In genomic region chr8:71679550-71680168, GRCm38 (mm10) we compare ENCODE assay signal across 8 mouse cellular contexts. TPM values are rescaled to one million over a fixed set of nuclear protein-coding genes. Genes with fewer than 3 reads are reported as not detected.
A peak's percentile ranks its signal among the peaks of the same experiment; 100 is the strongest.
DNase-seq lines count a peak whose midpoint lies in the region; ATAC-seq and TF ChIP-seq lines count a peak whose summit lies in the region.

No protein-coding gene starts in this region.

- TF ChIP-seq CTCF in heart, postnatal 0 days (IDR thresholded peaks at IDR 0.05; ENCODE audit: low read depth) = no peak

- peak; percentile 19; the same call in 1 of the 2 replicates for ATAC-seq in heart, postnatal 0 days (ENCODE audit: insufficient read depth, low read depth)
- no peak for ATAC-seq in liver, embryonic 16.5 days (ENCODE audit: low read depth)
- ATAC-seq in erythroid progenitor cell, adult 5-6 weeks (replicated peaks; ENCODE audit: low FRiP score, poor library complexity, severe bottlenecking) = no peak

- DNase-seq in adrenal gland, postnatal 36 days = peak; percentile 56 to 57
- no peak for DNase-seq in adrenal gland, adult 18-20 months (ENCODE audit: low spot score in 2 of 2)
- DNase-seq in cerebellum, adult 9-10 months = peak; percentile 61
- no peak for DNase-seq in heart, postnatal 0 days (ENCODE audit: low spot score)
- no peak for DNase-seq in thymus, postnatal 0 days (ENCODE audit: low spot score)
- DNase-seq in frontal cortex, postnatal 14 days (ENCODE audit: low spot score in 2 of 2) = no peak

- H3K4me1 ChIP-seq in heart, postnatal 0 days (ENCODE audit: control insufficient read depth, insufficient read depth) = peaks cover 11% of the 10 kb centered on the region; the same call in 1 of the 2 replicates
- peaks cover 14% of the 10 kb centered on the region for H3K4me1 ChIP-seq in liver, embryonic 16.5 days (ENCODE audit: control insufficient read depth, low read depth, low read length)

- TF ChIP-seq EP300 in heart, postnatal 0 days (IDR thresholded peaks at IDR 0.05; ENCODE audit: low read depth) = no peak

- no peaks in the 10 kb centered on the region for H3K9me3 ChIP-seq in heart, postnatal 0 days (replicated peaks; ENCODE audit: control insufficient read depth, low read length)
- no peaks in the 10 kb centered on the region for H3K9me3 ChIP-seq in liver, embryonic 16.5 days (replicated peaks; ENCODE audit: control insufficient read depth, low read length)

- peaks cover 52% of the 10 kb centered on the region for H3K27me3 ChIP-seq in heart, postnatal 0 days (ENCODE audit: control insufficient read depth, insufficient read depth, low read length)
- peaks cover 17% of the 10 kb centered on the region for H3K27me3 ChIP-seq in liver, embryonic 16.5 days (ENCODE audit: control insufficient read depth, insufficient read depth, low read depth, low read length)

- H3K4me3 ChIP-seq in heart, postnatal 0 days (ENCODE audit: low read depth, low read length) = peak overlapping the region; percentile 37
- peak overlapping the region; percentile 23 for H3K4me3 ChIP-seq in liver, embryonic 16.5 days (ENCODE audit: low read depth, low read length)

- H3K9ac ChIP-seq in heart, postnatal 0 days (replicated peaks; ENCODE audit: low read depth, low read length) = 0 out of 2 replicates have a peak overlapping the region, but pooled peaks have one; percentile 3
- H3K9ac ChIP-seq in liver, embryonic 16.5 days (ENCODE audit: low read depth, low read length) = no peak overlapping the region

- WGBS in heart, postnatal 0 days = 15% methylated on average over 39 of the region's 46 CpGs
- 60% methylated on average over 46 of the region's 46 CpGs for WGBS in liver, embryonic 16.5 days (ENCODE audit: insufficient replicate concordance)

- peak overlapping the region; percentile 68 for H3K4me2 ChIP-seq in heart, postnatal 0 days (ENCODE audit: low read depth, low read length)
- peak overlapping the region; percentile 38 for H3K4me2 ChIP-seq in liver, embryonic 16.5 days (ENCODE audit: low read depth, low read length)

- H3K36me3 ChIP-seq in heart, postnatal 0 days (replicated peaks; ENCODE audit: control insufficient read depth, insufficient read depth, low read length) = no peaks in the 10 kb centered on the region
- H3K36me3 ChIP-seq in liver, embryonic 16.5 days (ENCODE audit: control insufficient read depth, insufficient read depth) = no peaks in the 10 kb centered on the region

- H3K27ac ChIP-seq in heart, postnatal 0 days (ENCODE audit: low read depth) = no peak overlapping the region
- no peak overlapping the region for H3K27ac ChIP-seq in liver, embryonic 16.5 days (ENCODE audit: low read length)

RNA-seq across cellular contexts. Expression of gene Jak3, which starts 3.6 kb away (rescaled TPM):
- total RNA-seq in adrenal gland, postnatal 36 days (2021) = 10 to 100 TPM; 11.3 to 13.0 TPM
- total RNA-seq in adrenal gland, adult 18-20 months (2021) = 10 to 100 TPM; 11.6 to 17.3 TPM
- 14.6 and 16.9 TPM in 2 replicates for total RNA-seq in heart, postnatal 0 days (2014; rRNA removed; ENCODE audit: low replicate concordance)
- 5.7 and 5.8 TPM in 2 replicates for polyA plus RNA-seq in heart, postnatal 0 days (2015; fragmentation: Nextera tagmentation; extraction: Ambion mirVana)
- 5.7 and 6.3 TPM in 2 replicates for polyA plus RNA-seq in liver, embryonic 16.5 days (2015; fragmentation: Nextera tagmentation; extraction: Ambion mirVana)
- 17.0 and 20.3 TPM in 2 replicates for polyA plus RNA-seq in thymus, postnatal 0 days (2015; fragmentation: Nextera tagmentation; extraction: Ambion mirVana)
- total RNA-seq in erythroid progenitor cell, adult 5-6 weeks (2015; ENCODE audit: low replicate concordance) = 2.1 and 5.4 TPM in 2 replicates
- total RNA-seq in erythroid progenitor cell, adult 5-6 weeks (2017; ENCODE audit: low replicate concordance) = 0.68 and 0.90 TPM in 2 replicates

RNA-seq across cellular contexts. Expression of gene Unc13a, which starts 8.1 kb away (rescaled TPM):
- 1 to 10 TPM; 4.6 to 7.3 TPM for total RNA-seq in adrenal gland, postnatal 36 days (2021)
- total RNA-seq in adrenal gland, adult 18-20 months (2021) = 1 to 10 TPM; 5.9 to 7.9 TPM
- 0.57 and 1.2 TPM in 2 replicates for total RNA-seq in heart, postnatal 0 days (2014; rRNA removed; ENCODE audit: low replicate concordance)
- 0.51 and 0.60 TPM in 2 replicates for polyA plus RNA-seq in heart, postnatal 0 days (2015; fragmentation: Nextera tagmentation; extraction: Ambion mirVana)
- polyA plus RNA-seq in liver, embryonic 16.5 days (2015; fragmentation: Nextera tagmentation; extraction: Ambion mirVana) = 0.15 and 0.20 TPM in 2 replicates
- 0.58 and 0.68 TPM in 2 replicates for polyA plus RNA-seq in thymus, postnatal 0 days (2015; fragmentation: Nextera tagmentation; extraction: Ambion mirVana)
- not detected in 2 replicates for total RNA-seq in erythroid progenitor cell, adult 5-6 weeks (2015; ENCODE audit: low replicate concordance)
- not detected in 2 replicates for total RNA-seq in erythroid progenitor cell, adult 5-6 weeks (2017; ENCODE audit: low replicate concordance)

RNA-seq across cellular contexts. Expression of gene Insl3, which starts 9.4 kb away (rescaled TPM):
- 1 to 10 TPM; 4.0 to 4.7 TPM for total RNA-seq in adrenal gland, postnatal 36 days (2021)
- 1 to 10 TPM; 4.3 to 5.6 TPM for total RNA-seq in adrenal gland, adult 18-20 months (2021)
- not detected in 2 replicates for total RNA-seq in heart, postnatal 0 days (2014; rRNA removed; ENCODE audit: low replicate concordance)
- polyA plus RNA-seq in heart, postnatal 0 days (2015; fragmentation: Nextera tagmentation; extraction: Ambion mirVana) = 1.5 and 2.4 TPM in 2 replicates
- polyA plus RNA-seq in liver, embryonic 16.5 days (2015; fragmentation: Nextera tagmentation; extraction: Ambion mirVana) = 1.6 and 2.2 TPM in 2 replicates
- polyA plus RNA-seq in thymus, postnatal 0 days (2015; fragmentation: Nextera tagmentation; extraction: Ambion mirVana) = 3.7 and 6.7 TPM in 2 replicates
- 3.6 TPM in 1 of 2 replicates, not detected in the other for total RNA-seq in erythroid progenitor cell, adult 5-6 weeks (2015; ENCODE audit: low replicate concordance)
- not detected in 2 replicates for total RNA-seq in erythroid progenitor cell, adult 5-6 weeks (2017; ENCODE audit: low replicate concordance)

RNA-seq across cellular contexts. Expression of gene B3gnt3, which starts 21.9 kb away (rescaled TPM):
- 1 to 10 TPM; 4.0 to 4.5 TPM for total RNA-seq in adrenal gland, postnatal 36 days (2021)
- 1 to 10 TPM; 3.5 to 4.3 TPM for total RNA-seq in adrenal gland, adult 18-20 months (2021)
- total RNA-seq in heart, postnatal 0 days (2014; rRNA removed; ENCODE audit: low replicate concordance) = 8.7 TPM in 2 replicates
- 6.4 TPM in 2 replicates for polyA plus RNA-seq in heart, postnatal 0 days (2015; fragmentation: Nextera tagmentation; extraction: Ambion mirVana)
- polyA plus RNA-seq in liver, embryonic 16.5 days (2015; fragmentation: Nextera tagmentation; extraction: Ambion mirVana) = 4.9 and 5.5 TPM in 2 replicates
- 2.1 and 2.7 TPM in 2 replicates for polyA plus RNA-seq in thymus, postnatal 0 days (2015; fragmentation: Nextera tagmentation; extraction: Ambion mirVana)
- 12.2 and 12.3 TPM in 2 replicates for total RNA-seq in erythroid progenitor cell, adult 5-6 weeks (2015; ENCODE audit: low replicate concordance)
- total RNA-seq in erythroid progenitor cell, adult 5-6 weeks (2017; ENCODE audit: low replicate concordance) = 10.9 and 14.4 TPM in 2 replicates

RNA-seq across cellular contexts. Expression of gene Fcho1, which starts 45.9 kb away (rescaled TPM):
- 1 to 10 TPM in 1 of 2 experiments, under 1 TPM in 1; 0.50 to 3.2 TPM for total RNA-seq in adrenal gland, postnatal 36 days (2021)
- total RNA-seq in adrenal gland, adult 18-20 months (2021) = 1 to 10 TPM; 1.9 to 2.3 TPM
- total RNA-seq in heart, postnatal 0 days (2014; rRNA removed; ENCODE audit: low replicate concordance) = 0.04 and 1.1 TPM in 2 replicates
- 0.92 and 1.4 TPM in 2 replicates for polyA plus RNA-seq in heart, postnatal 0 days (2015; fragmentation: Nextera tagmentation; extraction: Ambion mirVana)
- polyA plus RNA-seq in liver, embryonic 16.5 days (2015; fragmentation: Nextera tagmentation; extraction: Ambion mirVana) = 21.1 and 24.5 TPM in 2 replicates
- 123 and 127 TPM in 2 replicates for polyA plus RNA-seq in thymus, postnatal 0 days (2015; fragmentation: Nextera tagmentation; extraction: Ambion mirVana)
- 152 and 165 TPM in 2 replicates for total RNA-seq in erythroid progenitor cell, adult 5-6 weeks (2015; ENCODE audit: low replicate concordance)
- total RNA-seq in erythroid progenitor cell, adult 5-6 weeks (2017; ENCODE audit: low replicate concordance) = 245 and 276 TPM in 2 replicates

Comparison
In these comparisons a context has a peak if more than half of its experiments do, and no peak if none do; other contexts are left out.
1. DNase-seq: peak in adrenal gland, postnatal 36 days (2 of 2) and cerebellum, adult 9-10 months (single experiment); none in adrenal gland, adult 18-20 months (0 of 2), heart, postnatal 0 days (single experiment), thymus, postnatal 0 days (single experiment) and frontal cortex, postnatal 14 days (0 of 2).